Comparison of ENCODE assay signal across 11 mouse cellular contexts in genomic region chr7:45058607-45059571, GRCm38 (mm10). TPM values are rescaled to one million over a fixed set of nuclear protein-coding genes. Genes with fewer than 3 reads are reported as not detected.
DNase-seq lines count a peak whose midpoint lies in the region; ATAC-seq and TF ChIP-seq lines count a peak whose summit lies in the region.
"Had no signal": no experiment of that assay in that cellular context is flagged by ENCODE, and none has a peak within 500 bp of the region (broad histone marks: within the 10 kb centered on the region; RNA-seq: fewer than 3 reads in every experiment).

No protein-coding gene starts in this region.

- H3K79me2 ChIP-seq in heart, adult 2 months (replicated peaks; ENCODE audit: control insufficient read depth, insufficient read depth, low read length): no peaks in the 10 kb centered on the region; the same call in 1 of the 2 replicates

- no peak for TF ChIP-seq EP300 in heart, adult 2 months (IDR thresholded peaks at IDR 0.05; ENCODE audit: insufficient read depth, low read depth, low read length)

- 75% methylated on average over 10 of the region's 10 CpGs for WGBS in intestine, embryonic 14.5 days
- WGBS in intestine, embryonic 15.5 days: 77% methylated on average over 10 of the region's 10 CpGs
- 80% methylated on average over 10 of the region's 10 CpGs for WGBS in hindbrain, embryonic 10.5 days
- WGBS in midbrain, embryonic 15.5 days: 81% methylated on average over 10 of the region's 10 CpGs
- 87% methylated on average over 10 of the region's 10 CpGs for WGBS in kidney, adult 2 months
- 85% methylated on average over 10 of the region's 10 CpGs for WGBS in heart, adult 2 months

- intact Hi-C loops in heart, adult 2 months (cut with DNase I): no loop called here

- peak overlapping the region; percentile 47 for H3K27ac ChIP-seq in intestine, embryonic 14.5 days (ENCODE audit: low read depth)
- H3K27ac ChIP-seq in intestine, embryonic 15.5 days: no peak overlapping the region
- peak overlapping the region; percentile 59; the same call in 1 of the 2 replicates for H3K27ac ChIP-seq in hindbrain, embryonic 10.5 days
- H3K27ac ChIP-seq in midbrain, embryonic 15.5 days: peak overlapping the region; percentile 81
- H3K27ac ChIP-seq in kidney, adult 2 months (ENCODE audit: insufficient read depth, low read depth, low read length): no peak overlapping the region
- H3K27ac ChIP-seq in heart, adult 2 months: no peak overlapping the region

- DNase-seq in intestine, embryonic 14.5 days (ENCODE audit: low spot score): no peak
- peak; percentile 43 for DNase-seq in embryo, embryonic 11 days
- no peak for DNase-seq in hindbrain, embryonic 10.5 days (ENCODE audit: low spot score)
- DNase-seq in kidney, adult 2 months: no peak
- DNase-seq in heart, adult 2 months: no peak
- no peak for DNase-seq in gastrocnemius, adult 18-20 months (ENCODE audit: low spot score)
- DNase-seq: kidney, adult 9 months; thymus, adult 2 months had no signal

- no peak overlapping the region for H3K4me3 ChIP-seq in intestine, embryonic 14.5 days (ENCODE audit: low read depth, low read length)
- H3K4me3 ChIP-seq in intestine, embryonic 15.5 days (replicated peaks): no peak overlapping the region
- H3K4me3 ChIP-seq in hindbrain, embryonic 10.5 days: peak overlapping the region; percentile 28
- H3K4me3 ChIP-seq in midbrain, embryonic 15.5 days: no peak overlapping the region
- no peak overlapping the region for H3K4me3 ChIP-seq in kidney, adult 2 months (ENCODE audit: insufficient read depth, low read depth, low read length)
- no peak overlapping the region for H3K4me3 ChIP-seq in heart, adult 2 months

- no peak for TF ChIP-seq POLR2A in kidney, adult 2 months (IDR thresholded peaks at IDR 0.05; ENCODE audit: low read depth, low read length)
- TF ChIP-seq POLR2A in heart, adult 2 months (IDR thresholded peaks at IDR 0.05; ENCODE audit: insufficient read depth, low read depth, low read length): no peak

- H3K4me1 ChIP-seq in intestine, embryonic 14.5 days (replicated peaks; ENCODE audit: control insufficient read depth, insufficient read depth, low read length): peaks cover 22% of the 10 kb centered on the region
- peaks cover 10% of the 10 kb centered on the region for H3K4me1 ChIP-seq in intestine, embryonic 15.5 days (replicated peaks)
- H3K4me1 ChIP-seq in hindbrain, embryonic 10.5 days (replicated peaks): peaks cover 53% of the 10 kb centered on the region
- H3K4me1 ChIP-seq in midbrain, embryonic 15.5 days: peaks cover 43% of the 10 kb centered on the region
- H3K4me1 ChIP-seq in kidney, adult 2 months (ENCODE audit: control insufficient read depth, insufficient read depth, low read length): peaks cover 7% of the 10 kb centered on the region; the same call in 1 of the 2 replicates
- H3K4me1 ChIP-seq in heart, adult 2 months (ENCODE audit: control insufficient read depth, insufficient read depth, low read length): peaks cover 4% of the 10 kb centered on the region; the same call in 1 of the 2 replicates

- H3K4me2 ChIP-seq in intestine, embryonic 14.5 days (ENCODE audit: low read length): peak overlapping the region; percentile 0; the same call in 1 of the 2 replicates
- no peak overlapping the region for H3K4me2 ChIP-seq in intestine, embryonic 15.5 days (replicated peaks)
- H3K4me2 ChIP-seq in midbrain, embryonic 15.5 days: peak overlapping the region; percentile 5; the same call in 1 of the 2 replicates

- no peak for ATAC-seq in intestine, embryonic 14.5 days (replicated peaks; ENCODE audit: low FRiP score, low TSS enrichment, low read depth)
- no peak for ATAC-seq in intestine, embryonic 15.5 days
- ATAC-seq in midbrain, embryonic 15.5 days (replicated peaks): peak; percentile 55

- H3K9me3 ChIP-seq in intestine, embryonic 14.5 days (ENCODE audit: control insufficient read depth, low read length): no peaks in the 10 kb centered on the region
- no peaks in the 10 kb centered on the region for H3K9me3 ChIP-seq in intestine, embryonic 15.5 days
- H3K9me3 ChIP-seq in hindbrain, embryonic 10.5 days: no peaks in the 10 kb centered on the region
- no peaks in the 10 kb centered on the region for H3K9me3 ChIP-seq in midbrain, embryonic 15.5 days

- H3K27me3 ChIP-seq in intestine, embryonic 14.5 days (replicated peaks; ENCODE audit: control insufficient read depth, insufficient read depth, low read length): no peaks in the 10 kb centered on the region
- no peaks in the 10 kb centered on the region for H3K27me3 ChIP-seq in intestine, embryonic 15.5 days (replicated peaks)
- H3K27me3 ChIP-seq in hindbrain, embryonic 10.5 days (ENCODE audit: insufficient read depth, poor library complexity, severe bottlenecking): no peaks in the 10 kb centered on the region
- H3K27me3 ChIP-seq in midbrain, embryonic 15.5 days (replicated peaks): no peaks in the 10 kb centered on the region
- H3K27me3 ChIP-seq in kidney, adult 2 months (replicated peaks; ENCODE audit: control insufficient read depth, insufficient read depth, low read length): no peaks in the 10 kb centered on the region
- H3K27me3 ChIP-seq in heart, adult 2 months (ENCODE audit: control insufficient read depth, insufficient read depth, low read length): no peaks in the 10 kb centered on the region
- H3K27me3 ChIP-seq: CH12.LX had no signal

- TF ChIP-seq CTCF in kidney, adult 2 months (conservative IDR thresholded peaks at IDR 0.05; ENCODE audit: insufficient read depth, insufficient read length, low read depth, low read length): no peak
- no peak for TF ChIP-seq CTCF in heart, adult 2 months (IDR thresholded peaks at IDR 0.05)

- no peak overlapping the region for H3K9ac ChIP-seq in intestine, embryonic 14.5 days (ENCODE audit: low read length)
- H3K9ac ChIP-seq in intestine, embryonic 15.5 days: no peak overlapping the region
- H3K9ac ChIP-seq in midbrain, embryonic 15.5 days: no peak overlapping the region
- no peak overlapping the region for H3K9ac ChIP-seq in heart, adult 2 months (ENCODE audit: low read depth, low read length)

- no peaks in the 10 kb centered on the region for H3K36me3 ChIP-seq in intestine, embryonic 14.5 days (ENCODE audit: control insufficient read depth, insufficient read depth, low read length)
- H3K36me3 ChIP-seq in intestine, embryonic 15.5 days: no peaks in the 10 kb centered on the region
- H3K36me3 ChIP-seq in hindbrain, embryonic 10.5 days: no peaks in the 10 kb centered on the region
- H3K36me3 ChIP-seq in midbrain, embryonic 15.5 days (replicated peaks): no peaks in the 10 kb centered on the region
- H3K36me3 ChIP-seq in kidney, adult 2 months (ENCODE audit: control insufficient read depth, insufficient read depth, low read length): no peaks in the 10 kb centered on the region
- no peaks in the 10 kb centered on the region for H3K36me3 ChIP-seq in heart, adult 2 months (ENCODE audit: control insufficient read depth, insufficient read depth, low read length)

RNA-seq across cellular contexts. Expression of gene Nosip, which starts 3.3 kb away (rescaled TPM):
- 57.2 and 63.0 TPM in 2 replicates for polyA plus RNA-seq in intestine, embryonic 14.5 days (2014; fragmentation: Nextera tagmentation; extraction: Ambion mirVana)
- 49.5 and 50.5 TPM in 2 replicates for polyA plus RNA-seq in intestine, embryonic 15.5 days (2015; fragmentation: Nextera tagmentation; extraction: Ambion mirVana)
- 67.8 and 70.7 TPM in 2 replicates for polyA plus RNA-seq in hindbrain, embryonic 10.5 days (2016; fragmentation: Nextera tagmentation; extraction: Ambion mirVana)
- 67.2 and 72.1 TPM in 2 replicates for polyA plus RNA-seq in midbrain, embryonic 15.5 days (2015; fragmentation: Nextera tagmentation; extraction: Ambion mirVana)
- polyA plus RNA-seq in kidney, adult 2 months (2012; rRNA removed): 60.4 and 67.6 TPM in 2 replicates
- 10 to 100 TPM; 27.0 to 29.3 TPM for total RNA-seq in heart, adult 2 months (2021)
- 41.7 and 43.6 TPM in 2 replicates for polyA plus RNA-seq in heart, adult 2 months (2012; rRNA removed)
- 10 to 100 TPM; 27.9 to 28.3 TPM for total RNA-seq in gastrocnemius, adult 18-20 months (2021)

RNA-seq across cellular contexts. Expression of gene Prrg2, which starts 3.6 kb away (rescaled TPM):
- polyA plus RNA-seq in intestine, embryonic 14.5 days (2014; fragmentation: Nextera tagmentation; extraction: Ambion mirVana): 21.8 and 24.0 TPM in 2 replicates
- 29.2 and 29.5 TPM in 2 replicates for polyA plus RNA-seq in intestine, embryonic 15.5 days (2015; fragmentation: Nextera tagmentation; extraction: Ambion mirVana)
- polyA plus RNA-seq in hindbrain, embryonic 10.5 days (2016; fragmentation: Nextera tagmentation; extraction: Ambion mirVana): 16.9 and 18.6 TPM in 2 replicates
- 15.7 and 15.9 TPM in 2 replicates for polyA plus RNA-seq in midbrain, embryonic 15.5 days (2015; fragmentation: Nextera tagmentation; extraction: Ambion mirVana)
- polyA plus RNA-seq in kidney, adult 2 months (2012; rRNA removed): 80.9 and 95.4 TPM in 2 replicates
- total RNA-seq in heart, adult 2 months (2021): 1 to 10 TPM; 5.5 to 6.2 TPM
- polyA plus RNA-seq in heart, adult 2 months (2012; rRNA removed): 19.8 and 23.6 TPM in 2 replicates
- 10 to 100 TPM; 10.2 to 10.4 TPM for total RNA-seq in gastrocnemius, adult 18-20 months (2021)

RNA-seq across cellular contexts. Expression of gene Prr12, which starts 6.2 kb away (rescaled TPM):
- 14.0 and 15.0 TPM in 2 replicates for polyA plus RNA-seq in intestine, embryonic 14.5 days (2014; fragmentation: Nextera tagmentation; extraction: Ambion mirVana)
- 7.1 and 8.7 TPM in 2 replicates for polyA plus RNA-seq in intestine, embryonic 15.5 days (2015; fragmentation: Nextera tagmentation; extraction: Ambion mirVana)
- polyA plus RNA-seq in hindbrain, embryonic 10.5 days (2016; fragmentation: Nextera tagmentation; extraction: Ambion mirVana): 11.9 and 13.4 TPM in 2 replicates
- polyA plus RNA-seq in midbrain, embryonic 15.5 days (2015; fragmentation: Nextera tagmentation; extraction: Ambion mirVana): 16.2 and 18.1 TPM in 2 replicates
- 7.1 and 9.1 TPM in 2 replicates for polyA plus RNA-seq in kidney, adult 2 months (2012; rRNA removed)
- 10 to 100 TPM; 22.4 to 23.0 TPM for total RNA-seq in heart, adult 2 months (2021)
- polyA plus RNA-seq in heart, adult 2 months (2012; rRNA removed): 4.9 and 7.1 TPM in 2 replicates
- 10 to 100 TPM; 13.1 to 16.0 TPM for total RNA-seq in gastrocnemius, adult 18-20 months (2021)

RNA-seq across cellular contexts. Expression of gene Rcn3, which starts 33.1 kb away (rescaled TPM):
- polyA plus RNA-seq in intestine, embryonic 14.5 days (2014; fragmentation: Nextera tagmentation; extraction: Ambion mirVana): 313 and 323 TPM in 2 replicates
- 265 and 267 TPM in 2 replicates for polyA plus RNA-seq in intestine, embryonic 15.5 days (2015; fragmentation: Nextera tagmentation; extraction: Ambion mirVana)
- 127 and 135 TPM in 2 replicates for polyA plus RNA-seq in hindbrain, embryonic 10.5 days (2016; fragmentation: Nextera tagmentation; extraction: Ambion mirVana)
- 55.4 and 62.2 TPM in 2 replicates for polyA plus RNA-seq in midbrain, embryonic 15.5 days (2015; fragmentation: Nextera tagmentation; extraction: Ambion mirVana)
- 67.0 and 68.7 TPM in 2 replicates for polyA plus RNA-seq in kidney, adult 2 months (2012; rRNA removed)
- 10 to 100 TPM; 24.6 to 27.9 TPM for total RNA-seq in heart, adult 2 months (2021)
- 52.2 and 64.5 TPM in 2 replicates for polyA plus RNA-seq in heart, adult 2 months (2012; rRNA removed)
- total RNA-seq in gastrocnemius, adult 18-20 months (2021): 10 to 100 TPM in 1 of 2 experiments, 1 to 10 TPM in 1; 8.0 to 12.5 TPM

RNA-seq across cellular contexts. Expression of gene Rras, which starts 41.1 kb away (rescaled TPM):
- 69.1 and 70.2 TPM in 2 replicates for polyA plus RNA-seq in intestine, embryonic 14.5 days (2014; fragmentation: Nextera tagmentation; extraction: Ambion mirVana)
- 57.6 and 61.0 TPM in 2 replicates for polyA plus RNA-seq in intestine, embryonic 15.5 days (2015; fragmentation: Nextera tagmentation; extraction: Ambion mirVana)
- 24.4 and 24.8 TPM in 2 replicates for polyA plus RNA-seq in hindbrain, embryonic 10.5 days (2016; fragmentation: Nextera tagmentation; extraction: Ambion mirVana)
- polyA plus RNA-seq in midbrain, embryonic 15.5 days (2015; fragmentation: Nextera tagmentation; extraction: Ambion mirVana): 12.5 and 15.2 TPM in 2 replicates
- polyA plus RNA-seq in kidney, adult 2 months (2012; rRNA removed): 82.3 and 84.1 TPM in 2 replicates
- total RNA-seq in heart, adult 2 months (2021): 10 to 100 TPM; 40.9 to 44.3 TPM
- 107 and 114 TPM in 2 replicates for polyA plus RNA-seq in heart, adult 2 months (2012; rRNA removed)
- total RNA-seq in gastrocnemius, adult 18-20 months (2021): 10 to 100 TPM; 20.8 to 26.8 TPM

Comparison
In these comparisons a context has a peak if more than half of its experiments do, and no peak if none do; other contexts are left out.
1. H3K27ac ChIP-seq: peak in intestine, embryonic 14.5 days (single experiment), hindbrain, embryonic 10.5 days (single experiment) and midbrain, embryonic 15.5 days (single experiment); none in intestine, embryonic 15.5 days (single experiment), kidney, adult 2 months (single experiment) and heart, adult 2 months (single experiment).